Mouse (Mus musculus) G1E (cell line): ENCODE measurements at regions not wholly inside any gene's neighbourhood (a gene's known extent, or its start where the extent isn't known, plus 50 kb on each side); places are given as distances from the start of the nearest gene placed in this dataset.

Experiments used
- CTCF ChIP-seq: IDR thresholded peaks from 2 replicates; pipeline ENCODE4 v1.5.1; 2012; ENCODE audit warnings: low read depth, low read length, inconsistent platforms, mixed read lengths
- GATA1 ChIP-seq: IDR thresholded peaks from 2 replicates; pipeline ENCODE4 v1.6.1; 2012; ENCODE audit warnings: borderline replicate concordance, low read length, inconsistent platforms, mixed read lengths
- GATA2 ChIP-seq: IDR thresholded peaks from 2 replicates; pipeline ENCODE4 v1.6.1; 2012; ENCODE audit warnings: low read depth, low read length, inconsistent platforms, borderline replicate concordance
- POLR2AphosphoS5 ChIP-seq: IDR thresholded peaks from 2 replicates; pipeline ENCODE4 v1.6.1; 2012; ENCODE audit warnings: low read depth, low read length, inconsistent platforms; ENCODE audit not compliant: insufficient replicate concordance
- TAL1 ChIP-seq: conservative IDR thresholded peaks from 2 replicates; pipeline ENCODE4 v1.6.1; 2012; ENCODE audit warnings: low read depth, low read length, inconsistent platforms, mixed read lengths

- TF ChIP-seq TAL1 (no peak), GATA1 (no peak), CTCF (no peak), POLR2AphosphoS5 (no peak), GATA2 (no peak)
Observed at GRCm38 (mm10) chr13:35404428-35404827, 255.2 kb upstream of the Cdyl start.
